Mouse (Mus musculus) megakaryocyte, embryonic 14.5 days (primary cell): ENCODE results near the gene Snrnp35.

Source experiments
- FLI1 ChIP-seq: IDR thresholded peaks from 2 replicates; pipeline ENCODE4 v1.6.1; 2012; ENCODE audit warnings: low read length, inconsistent platforms, mixed read lengths
- GATA1 ChIP-seq: IDR thresholded peaks from 3 replicates; pipeline ENCODE4 v1.6.1; 2012; ENCODE audit warnings: mixed read lengths, low read length, inconsistent platforms, borderline replicate concordance

- no peak for TF ChIP-seq GATA1
- TF ChIP-seq FLI1, result no peak
Measured at GRCm38 (mm10) chr5:124463462-124463861, 19.5 kb upstream of the Snrnp35 start.
